Mouse (Mus musculus): ENCODE measurements around the gene Ank2. TPM values are rescaled to one million over a fixed set of nuclear protein-coding genes. Genes with fewer than 3 reads are reported as not detected.

Gene Ank2
- polyA plus RNA-seq, 1 experiment from 2014 or later, result 157 TPM

DNA sequence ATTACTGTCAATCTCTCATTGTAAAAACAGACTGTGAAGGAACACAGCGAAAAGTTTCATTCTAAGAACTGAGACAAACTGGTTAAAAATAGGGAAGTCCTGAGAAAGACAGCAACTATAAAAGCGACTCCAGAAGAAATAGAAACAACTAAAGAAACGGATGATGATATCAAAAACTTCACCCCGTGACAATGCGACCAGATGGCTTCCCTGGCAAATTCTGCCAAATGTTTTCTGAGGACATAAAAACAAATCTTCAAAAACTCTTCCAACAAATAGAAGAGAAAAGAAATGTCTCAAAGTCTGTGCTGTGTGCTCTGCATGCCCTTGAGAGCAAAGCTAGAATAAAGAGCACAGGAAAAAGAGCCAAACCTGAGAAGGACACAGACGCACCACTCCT, 129.6 kb downstream of the Ank2 start:
- Histone ChIP-seq H3K4me3 (no peak overlapping the region), H3K4me1 (replicated peaks) (no peaks in the 10 kb centered on the region), H3K9me3 (no peaks in the 10 kb centered on the region), H3K27me3 (no peaks in the 10 kb centered on the region), H3K27ac (replicated peaks) (no peak overlapping the region), H3K4me2 (no peak overlapping the region), H3K36me3 (no peaks in the 10 kb centered on the region), H3K9ac (no peak overlapping the region)
- WGBS, result 80% methylated on average over 6 of the region's 6 CpGs
- ATAC-seq (ENCODE audit: low FRiP score, low read depth), result no peak

DNA sequence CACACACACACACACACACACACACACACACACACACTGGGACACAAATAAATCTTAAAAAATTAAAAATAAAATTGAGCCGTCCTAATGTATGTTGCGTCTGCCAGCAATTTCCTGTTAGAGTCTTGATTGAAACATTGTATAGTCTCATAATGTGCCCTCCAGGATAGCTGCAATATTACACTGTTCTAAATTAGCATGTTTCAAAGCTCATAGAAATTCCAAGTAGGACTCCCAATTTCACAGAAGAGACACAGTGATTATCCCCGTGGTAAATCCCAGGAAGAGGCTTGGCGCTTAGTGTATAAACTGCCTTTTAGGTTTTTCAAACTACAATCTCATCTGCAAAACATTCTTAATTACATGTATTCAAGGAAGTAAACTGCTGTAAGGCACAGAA, 131.7 kb downstream of the Ank2 start:
- peak; percentile 43; the same call in 1 of the 2 replicates for ATAC-seq (ENCODE audit: low FRiP score, low read depth)

DNA sequence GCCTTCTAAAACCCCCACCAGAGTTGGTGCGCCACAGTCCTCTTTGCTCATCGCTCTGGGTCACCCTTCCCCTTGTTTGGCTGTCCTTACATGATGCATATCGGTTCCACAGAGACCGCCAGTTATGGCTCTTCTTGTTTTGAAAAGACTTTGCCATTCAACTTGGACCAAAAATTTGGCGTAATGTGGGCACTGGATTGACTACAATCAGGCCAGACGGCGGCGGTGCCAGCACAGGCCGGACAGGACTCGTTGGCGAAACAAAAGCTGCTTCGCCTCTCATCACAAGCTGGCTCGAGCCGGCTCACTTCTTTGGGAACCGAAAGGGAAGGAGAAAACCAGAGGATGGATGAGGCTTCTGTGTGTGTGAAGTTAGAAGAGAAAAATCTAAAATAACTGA, 135.6 kb downstream of the Ank2 start:
- no peaks in the 10 kb centered on the region for H3K9me3 ChIP-seq
- 0 out of 2 replicates have a peak overlapping the region, but pooled peaks have one; percentile 2 for H3K27ac ChIP-seq (replicated peaks)
- H3K4me2 ChIP-seq, result no peak overlapping the region
- no peak overlapping the region for H3K4me3 ChIP-seq
- peaks cover 10% of the 10 kb centered on the region for H3K4me1 ChIP-seq (replicated peaks)
- H3K36me3 ChIP-seq, result no peaks in the 10 kb centered on the region
- no peak overlapping the region for H3K9ac ChIP-seq
- ATAC-seq (ENCODE audit: low FRiP score, low read depth), result no peak
- 76% methylated on average over 15 of the region's 15 CpGs for WGBS
- H3K27me3 ChIP-seq, result no peaks in the 10 kb centered on the region

More for the DNA sequence above, 131.7 kb downstream of the Ank2 start:
- Histone ChIP-seq H3K4me3 (no peak overlapping the region), H3K4me1 (replicated peaks) (no peaks in the 10 kb centered on the region; the same call in 1 of the 2 replicates), H3K4me2 (no peak overlapping the region), H3K9me3 (no peaks in the 10 kb centered on the region), H3K9ac (no peak overlapping the region), H3K27ac (replicated peaks) (no peak overlapping the region), H3K36me3 (no peaks in the 10 kb centered on the region), H3K27me3 (no peaks in the 10 kb centered on the region)
- 62% methylated on average over 4 of the region's 4 CpGs for WGBS

GRCm38 (mm10) chr3:127362611-127363393, 136.3 kb downstream of the Ank2 start:
- no peak overlapping the region for H3K9ac ChIP-seq
- H3K4me3 ChIP-seq, result no peak overlapping the region
- peaks cover 10% of the 10 kb centered on the region for H3K4me1 ChIP-seq (replicated peaks)
- no peaks in the 10 kb centered on the region for H3K36me3 ChIP-seq
- no peaks in the 10 kb centered on the region for H3K9me3 ChIP-seq
- WGBS, result 79% methylated on average over 9 of the region's 9 CpGs
- no peak for ATAC-seq (ENCODE audit: low FRiP score, low read depth)
- no peak overlapping the region for H3K4me2 ChIP-seq
- no peaks in the 10 kb centered on the region for H3K27me3 ChIP-seq
- 0 out of 2 replicates have a peak overlapping the region, but pooled peaks have one; percentile 2 for H3K27ac ChIP-seq (replicated peaks)

DNA sequence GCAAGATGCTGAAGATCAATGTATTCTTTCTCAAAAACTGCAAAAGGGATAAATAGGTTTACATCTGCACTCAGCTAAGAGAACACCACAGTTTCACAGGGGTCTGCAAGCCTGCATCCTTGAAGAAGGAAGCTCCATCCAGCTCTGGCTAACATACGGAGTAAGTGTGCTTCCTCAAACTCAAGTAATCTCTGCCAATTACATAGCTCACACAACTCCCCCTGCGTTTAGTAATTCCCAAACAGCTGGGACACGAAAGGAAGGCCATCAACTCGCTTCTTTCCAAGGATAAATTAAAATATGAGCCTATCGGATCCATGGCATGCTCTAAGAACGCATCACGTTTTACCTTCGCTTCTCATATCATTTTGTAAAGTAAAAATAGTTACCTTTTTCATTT, 137.3 kb downstream of the Ank2 start:
- H3K36me3 ChIP-seq, result no peaks in the 10 kb centered on the region
- no peaks in the 10 kb centered on the region for H3K27me3 ChIP-seq
- H3K4me2 ChIP-seq, result no peak overlapping the region
- peaks cover 10% of the 10 kb centered on the region for H3K4me1 ChIP-seq (replicated peaks)
- WGBS, result 60% methylated on average over 8 of the region's 8 CpGs
- H3K27ac ChIP-seq (replicated peaks), result peak overlapping the region; percentile 30; the same call in 1 of the 2 replicates
- no peak for ATAC-seq (ENCODE audit: low FRiP score, low read depth)
- no peak overlapping the region for H3K9ac ChIP-seq
- H3K9me3 ChIP-seq, result no peaks in the 10 kb centered on the region
- no peak overlapping the region for H3K4me3 ChIP-seq

- H3K9me3 ChIP-seq, result no peaks in the 10 kb centered on the region
- H3K27ac ChIP-seq (replicated peaks), result peak overlapping the region; percentile 30; the same call in 1 of the 2 replicates
- WGBS, result 32% methylated on average over 5 of the region's 5 CpGs
- H3K4me2 ChIP-seq, result no peak overlapping the region
- H3K4me3 ChIP-seq, result no peak overlapping the region
- no peak overlapping the region for H3K9ac ChIP-seq
- peaks cover 10% of the 10 kb centered on the region for H3K4me1 ChIP-seq (replicated peaks)
- no peaks in the 10 kb centered on the region for H3K36me3 ChIP-seq
- no peak for ATAC-seq (ENCODE audit: low FRiP score, low read depth)
- H3K27me3 ChIP-seq, result no peaks in the 10 kb centered on the region
Measured at GRCm38 (mm10) chr3:127361384-127361783, 137.8 kb downstream of the Ank2 start.

- 0 out of 2 replicates have a peak, but pooled peaks cover 4% of the 10 kb centered on the region for H3K4me1 ChIP-seq (replicated peaks)
- H3K36me3 ChIP-seq, result no peaks in the 10 kb centered on the region
- no peak overlapping the region for H3K27ac ChIP-seq (replicated peaks)
- H3K4me2 ChIP-seq, result no peak overlapping the region
- 0 out of 2 replicates have a peak, but pooled peaks have one; percentile 35 for ATAC-seq (ENCODE audit: low FRiP score, low read depth)
- no peak overlapping the region for H3K9ac ChIP-seq
- WGBS, result 44% methylated on average over 5 of the region's 5 CpGs
- no peaks in the 10 kb centered on the region for H3K27me3 ChIP-seq
- H3K9me3 ChIP-seq, result no peaks in the 10 kb centered on the region
- H3K4me3 ChIP-seq, result no peak overlapping the region
Measured at GRCm38 (mm10) chr3:127355252-127355651, 143.9 kb downstream of the Ank2 start.

DNA sequence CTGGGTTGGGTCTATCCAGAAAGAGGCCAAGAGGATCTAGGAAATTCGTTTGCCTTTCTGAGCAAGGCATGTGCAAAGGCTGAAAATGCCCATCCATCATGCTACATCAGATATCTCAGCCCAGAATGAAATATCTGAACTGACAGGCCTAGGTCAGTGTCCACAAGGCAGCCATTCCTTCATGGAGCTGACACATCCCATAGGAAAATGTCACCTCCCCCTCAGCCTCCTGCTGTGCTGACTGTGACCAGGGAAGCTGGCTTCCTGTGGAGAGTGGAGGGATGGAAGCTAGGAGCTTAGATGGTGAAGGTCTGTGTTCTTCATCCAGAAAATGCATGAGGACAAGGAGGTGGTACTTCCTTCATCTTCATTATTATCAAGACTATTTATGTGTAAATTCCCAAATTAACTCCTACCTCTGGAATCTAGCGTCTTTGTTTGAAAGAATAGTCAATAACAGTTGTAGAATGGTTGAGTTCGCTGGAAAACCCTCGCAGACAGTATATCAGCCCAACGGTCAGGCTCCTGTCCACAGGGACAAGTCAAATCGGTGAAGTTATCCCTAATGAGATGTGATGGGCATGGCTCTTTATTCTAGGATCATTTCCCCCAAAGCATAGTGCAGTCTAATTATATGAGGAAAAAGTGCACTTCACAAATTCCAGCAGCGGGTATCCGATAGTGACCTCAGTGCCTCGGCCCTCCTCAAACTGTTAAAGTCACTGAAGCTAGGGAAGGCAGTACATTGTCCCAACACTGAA, 148.4 kb downstream of the Ank2 start:
- no peak for ATAC-seq (ENCODE audit: low FRiP score, low read depth)
- WGBS, result 85% methylated on average over 9 of the region's 9 CpGs
- H3K9ac ChIP-seq, result no peak overlapping the region
- H3K4me3 ChIP-seq, result no peak overlapping the region
- H3K27ac ChIP-seq (replicated peaks), result no peak overlapping the region
- no peaks in the 10 kb centered on the region for H3K27me3 ChIP-seq
- no peak overlapping the region for H3K4me2 ChIP-seq
- H3K4me1 ChIP-seq (replicated peaks), result 0 out of 2 replicates have a peak, but pooled peaks cover 7% of the 10 kb centered on the region
- no peaks in the 10 kb centered on the region for H3K9me3 ChIP-seq
- no peaks in the 10 kb centered on the region for H3K36me3 ChIP-seq

GRCm38 (mm10) chr3:127348926-127349325, 150.2 kb downstream of the Ank2 start:
- H3K4me1 ChIP-seq (replicated peaks), result 0 out of 2 replicates have a peak, but pooled peaks cover 10% of the 10 kb centered on the region
- H3K9ac ChIP-seq, result no peak overlapping the region
- no peaks in the 10 kb centered on the region for H3K9me3 ChIP-seq
- H3K4me3 ChIP-seq, result no peak overlapping the region
- 73% methylated on average over 7 of the region's 7 CpGs for WGBS
- H3K4me2 ChIP-seq, result no peak overlapping the region
- H3K36me3 ChIP-seq, result no peaks in the 10 kb centered on the region
- H3K27ac ChIP-seq (replicated peaks), result no peak overlapping the region
- no peaks in the 10 kb centered on the region for H3K27me3 ChIP-seq
- ATAC-seq (ENCODE audit: low FRiP score, low read depth), result no peak

DNA sequence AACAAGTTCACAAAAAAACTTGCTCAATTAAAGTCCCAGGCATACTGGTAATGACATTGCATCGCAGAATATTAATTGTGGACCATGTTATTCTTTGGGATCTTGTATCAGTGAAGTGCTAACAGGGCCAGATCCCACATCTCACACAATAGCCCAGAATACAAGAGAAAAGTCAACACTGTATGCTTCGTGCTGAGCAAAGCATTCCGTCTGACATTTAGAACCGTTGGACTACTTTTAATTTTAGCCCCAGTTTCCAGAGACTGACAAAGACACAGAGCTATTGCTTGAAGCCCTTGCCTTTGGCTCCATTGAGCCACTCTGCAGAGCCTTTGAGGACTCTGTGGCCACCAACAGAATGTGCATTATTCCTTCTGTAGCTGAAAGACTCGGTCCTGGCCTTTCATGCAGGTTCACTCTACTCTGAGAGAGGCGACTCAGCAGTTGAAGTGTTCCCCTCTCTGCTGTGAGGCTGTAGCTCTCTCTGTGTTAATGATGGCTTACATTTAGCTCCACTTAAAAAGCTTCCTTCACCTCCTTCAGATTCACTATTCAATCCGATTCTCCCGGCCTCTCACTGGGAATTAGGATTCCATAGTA, 153.2 kb downstream of the Ank2 start:
- H3K4me3 ChIP-seq, result no peak overlapping the region
- no peak for ATAC-seq (ENCODE audit: low FRiP score, low read depth)
- 0 out of 2 replicates have a peak, but pooled peaks cover 10% of the 10 kb centered on the region for H3K4me1 ChIP-seq (replicated peaks)
- 61% methylated on average over 8 of the region's 8 CpGs for WGBS
- H3K9me3 ChIP-seq, result no peaks in the 10 kb centered on the region
- no peaks in the 10 kb centered on the region for H3K36me3 ChIP-seq
- no peak overlapping the region for H3K4me2 ChIP-seq
- no peaks in the 10 kb centered on the region for H3K27me3 ChIP-seq
- no peak overlapping the region for H3K9ac ChIP-seq
- no peak overlapping the region for H3K27ac ChIP-seq (replicated peaks)

DNA sequence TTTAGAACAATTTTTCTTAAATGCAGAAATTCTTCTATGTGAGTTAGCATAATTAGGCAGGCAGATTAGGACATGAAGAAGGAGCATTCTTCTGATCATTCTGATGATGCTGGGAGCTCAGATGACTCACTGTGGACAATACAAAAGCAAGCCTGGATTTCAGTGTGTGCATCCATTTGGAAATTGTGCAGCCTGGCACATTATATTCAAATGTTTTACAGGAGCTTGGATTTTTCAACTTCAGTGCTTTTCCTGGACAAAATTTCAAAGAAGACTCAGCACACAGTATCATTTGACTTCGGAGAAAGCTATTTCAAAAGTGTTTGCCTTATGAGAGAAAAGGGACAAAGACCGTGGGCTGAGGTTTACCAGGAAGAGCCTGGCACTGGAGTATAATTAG, 157.8 kb downstream of the Ank2 start:
- 83% methylated on average over 2 of the region's 2 CpGs for WGBS

DNA sequence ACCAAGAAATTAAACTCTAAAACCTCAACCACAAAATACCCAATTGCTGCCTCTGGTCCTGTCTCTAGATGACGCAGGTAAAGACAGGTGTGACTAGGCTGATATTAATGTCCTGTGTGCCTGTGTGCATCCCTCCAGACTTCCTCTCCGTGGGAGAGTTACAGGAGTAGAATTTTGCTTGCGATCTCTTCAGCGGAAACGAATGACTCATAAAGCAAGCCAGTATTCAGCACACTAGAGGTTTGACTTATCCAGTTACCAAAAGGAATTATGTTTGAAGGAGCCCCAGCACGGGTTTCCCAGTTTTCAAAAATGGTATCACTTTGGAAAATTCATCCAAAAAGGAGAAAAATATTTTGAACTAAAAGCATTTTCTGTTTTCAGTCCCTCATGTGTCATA, 164.3 kb downstream of the Ank2 start:
- 88% methylated on average over 6 of the region's 6 CpGs for WGBS
- no peaks in the 10 kb centered on the region for H3K9me3 ChIP-seq
- H3K4me3 ChIP-seq, result no peak overlapping the region
- H3K27me3 ChIP-seq, result no peaks in the 10 kb centered on the region
- no peak overlapping the region for H3K4me2 ChIP-seq
- no peak overlapping the region for H3K9ac ChIP-seq
- ATAC-seq (ENCODE audit: low FRiP score, low read depth), result no peak
- H3K27ac ChIP-seq (replicated peaks), result no peak overlapping the region
- H3K36me3 ChIP-seq, result no peaks in the 10 kb centered on the region
- no peaks in the 10 kb centered on the region for H3K4me1 ChIP-seq (replicated peaks)

More for the DNA sequence above, 157.8 kb downstream of the Ank2 start:
- Histone ChIP-seq H3K4me3 (no peak overlapping the region), H3K27me3 (no peaks in the 10 kb centered on the region), H3K9ac (no peak overlapping the region), H3K9me3 (no peaks in the 10 kb centered on the region), H3K36me3 (no peaks in the 10 kb centered on the region), H3K4me1 (replicated peaks) (0 out of 2 replicates have a peak, but pooled peaks cover 8% of the 10 kb centered on the region), H3K27ac (replicated peaks) (no peak overlapping the region), H3K4me2 (no peak overlapping the region)
- ATAC-seq (ENCODE audit: low FRiP score, low read depth), result no peak

Measured in hindbrain, embryonic 15.5 days (tissue).